Mouse (Mus musculus) left cerebral cortex, adult 9 months (tissue): ENCODE data around the gene Ptpn11.
"Not testable (repeated sequence)": the region's sequence is repeated elsewhere in the genome, so short reads cannot be mapped to it uniquely, and the experiment has no call there.

Experiments
- DNase-seq, 2 experiments: peaks; one replicate each; pipeline ENCODE4 v3.0.0; 2022; ENCODE audit warnings: low spot score in 2 of 2

Gene Ptpn11

GRCm38 (mm10) chr5:121190836-121191583 is at the start of gene Ptpn11:
Ptpn11 (minus strand) TSS chr5:121191397.
- DNase-seq, result peak in 1 of 2 experiments; percentile 72

- peak in 1 of 2 experiments; percentile 30 for DNase-seq
Observed at GRCm38 (mm10) chr5:121239846-121240245, 48.6 kb upstream of the Ptpn11 start.

DNA sequence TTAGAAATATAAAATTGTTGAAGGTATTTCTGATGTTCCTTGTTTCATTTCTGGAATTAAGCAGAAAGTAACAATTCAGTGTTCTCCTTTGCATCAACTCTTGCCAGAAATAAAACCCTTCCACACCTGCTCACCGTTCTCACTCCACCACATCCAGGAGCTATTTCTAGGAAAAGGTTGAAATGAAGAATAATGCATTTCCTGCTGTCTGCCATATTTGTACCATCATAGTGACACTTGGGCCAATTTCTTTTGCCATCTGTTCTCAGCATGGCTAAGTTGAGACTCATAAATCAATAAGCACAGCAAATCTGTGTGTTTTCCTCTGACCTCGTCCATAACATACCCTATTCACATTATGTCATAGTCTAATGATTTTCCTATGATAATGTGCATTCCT is 47.0 kb upstream of the Ptpn11 start:
- DNase-seq, result no peak

GRCm38 (mm10) chr5:121236171-121236570 is 45.0 kb upstream of the Ptpn11 start:
- peak in 1 of 2 experiments; percentile 76 for DNase-seq

- DNase-seq, result no peak
Observed at GRCm38 (mm10) chr5:121233726-121234125, 42.5 kb upstream of the Ptpn11 start.

DNA sequence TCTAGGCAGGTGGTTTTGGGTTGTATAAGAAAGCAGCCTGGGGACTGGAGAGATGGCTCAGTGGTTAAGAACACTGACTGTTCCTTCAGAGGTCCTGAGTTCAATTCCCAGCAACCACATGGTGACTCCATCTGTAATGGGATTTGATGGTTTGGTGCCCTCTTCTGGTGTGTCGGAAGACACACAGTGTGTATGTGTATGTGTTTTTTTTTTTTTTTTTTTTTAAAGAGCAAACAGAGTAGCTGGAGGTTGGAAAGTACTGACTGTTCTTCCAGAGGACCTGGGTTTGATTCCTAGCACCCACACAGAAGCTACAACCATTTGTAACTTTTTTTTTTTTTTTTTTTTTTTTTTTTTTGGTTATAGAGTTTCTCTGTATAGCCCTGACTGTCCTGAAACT is 41.6 kb upstream of the Ptpn11 start:
- no peak for DNase-seq

GRCm38 (mm10) chr5:121230811-121231210 is 39.6 kb upstream of the Ptpn11 start:
- no peak for DNase-seq

DNA sequence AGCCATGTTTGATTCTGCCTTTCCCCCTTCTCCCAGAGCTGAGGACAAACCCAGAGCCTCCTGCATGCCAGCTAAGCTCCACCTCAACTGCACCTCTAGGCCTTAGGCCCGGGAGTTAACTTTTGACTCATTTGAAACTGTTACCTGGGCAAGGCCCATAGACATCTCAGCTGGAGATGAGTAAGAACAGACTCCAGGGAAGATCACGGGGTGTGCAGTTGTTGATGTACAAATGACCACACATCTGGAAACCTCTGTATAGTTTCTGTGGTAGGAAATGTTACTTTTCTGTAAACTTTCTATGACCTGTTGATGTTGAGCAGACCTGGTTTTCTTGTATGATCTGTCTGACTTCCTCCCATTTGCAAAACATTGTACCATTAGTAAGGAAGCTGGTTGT is 38.0 kb upstream of the Ptpn11 start:
- DNase-seq, result no peak

- DNase-seq, result not testable (repeated sequence)
Observed at GRCm38 (mm10) chr5:121227330-121227729, 36.1 kb upstream of the Ptpn11 start.

GRCm38 (mm10) chr5:121226845-121227244 is 35.6 kb upstream of the Ptpn11 start:
- no peak for DNase-seq

DNA sequence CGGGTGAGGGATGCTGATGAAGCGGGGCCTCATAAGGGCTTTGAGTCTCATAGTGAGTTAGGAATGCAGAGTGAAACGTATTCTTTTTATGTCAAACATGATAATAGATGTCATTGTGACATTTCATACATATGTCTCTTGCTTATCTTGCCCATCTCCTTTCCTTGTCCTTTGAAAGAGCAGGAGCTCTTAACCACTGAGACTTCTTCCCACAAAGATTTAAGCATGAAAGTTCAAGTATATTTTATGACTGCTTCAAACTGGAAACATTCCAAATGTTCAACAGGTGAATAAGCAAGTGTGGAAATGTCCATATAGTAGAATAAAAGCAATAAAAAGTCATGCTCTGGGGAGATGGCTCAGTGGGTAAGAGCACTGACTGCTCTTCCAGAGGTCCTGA is 35.2 kb upstream of the Ptpn11 start:
- no peak for DNase-seq

DNA sequence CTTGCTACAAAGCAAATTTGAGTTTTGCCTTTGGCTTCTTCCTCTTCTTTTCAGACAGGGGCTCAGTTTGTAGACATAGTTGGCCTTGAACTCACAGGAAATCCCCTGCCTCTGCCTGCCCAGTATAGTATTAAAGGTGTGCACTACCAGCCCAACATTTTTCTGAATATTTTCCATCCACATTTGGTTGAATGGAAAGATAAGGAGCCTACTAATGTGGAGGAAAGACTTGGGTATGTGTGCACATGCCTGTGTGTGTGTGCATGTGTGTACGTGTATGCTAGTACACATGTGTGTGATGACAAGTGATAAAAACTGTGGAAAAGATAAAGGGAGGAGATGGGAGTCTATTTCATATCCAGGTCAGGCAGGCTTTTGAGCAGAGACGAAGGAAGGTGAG is 34.7 kb upstream of the Ptpn11 start:
- DNase-seq, result no peak

DNA sequence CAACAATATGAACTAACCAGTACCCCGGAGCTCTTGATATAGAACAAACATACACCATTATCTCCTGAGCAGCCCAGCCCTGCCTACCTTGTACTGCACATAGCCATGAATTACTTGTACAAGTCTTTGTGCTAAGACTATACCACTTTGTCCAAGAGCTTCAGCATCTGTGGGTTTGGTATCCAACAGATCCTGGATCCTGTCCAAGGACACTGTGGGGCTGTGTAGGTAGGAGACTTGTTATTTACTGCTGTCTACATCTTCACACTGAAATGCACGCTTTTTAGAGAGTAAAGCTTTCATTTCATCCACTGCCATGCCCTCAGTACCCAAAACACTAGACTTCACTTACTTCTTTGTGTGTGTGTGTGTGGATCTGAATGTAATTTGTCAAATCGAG is 33.7 kb upstream of the Ptpn11 start:
- DNase-seq, result no peak

GRCm38 (mm10) chr5:121224020-121224419 is 32.8 kb upstream of the Ptpn11 start:
- DNase-seq, result not testable (repeated sequence)

DNA sequence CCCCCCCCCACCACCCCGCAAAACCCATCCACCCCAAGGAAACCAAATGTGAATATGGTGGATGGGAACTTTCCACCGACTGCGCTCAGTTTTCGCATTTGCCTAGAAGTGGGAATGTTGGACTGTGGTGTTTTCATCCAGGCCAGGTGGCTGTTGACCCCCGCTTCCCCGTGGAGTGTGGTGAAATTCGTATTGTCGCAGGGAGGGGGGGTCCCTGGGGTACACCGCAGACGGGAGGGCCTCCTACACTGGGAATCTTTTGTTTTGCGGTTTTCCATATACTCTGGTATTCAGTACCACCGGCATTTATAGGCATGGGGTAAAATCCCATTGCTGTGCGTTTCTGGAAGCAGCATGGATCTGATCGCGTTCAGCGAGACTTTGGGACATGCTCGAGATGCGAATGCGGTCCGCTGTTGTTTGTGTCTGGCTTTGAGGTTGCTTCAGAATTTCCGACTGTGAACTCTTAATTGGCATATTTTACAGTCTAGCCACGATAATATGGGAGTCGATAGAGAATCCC is 30.2 kb upstream of the Ptpn11 start:
- DNase-seq, result no peak

DNA sequence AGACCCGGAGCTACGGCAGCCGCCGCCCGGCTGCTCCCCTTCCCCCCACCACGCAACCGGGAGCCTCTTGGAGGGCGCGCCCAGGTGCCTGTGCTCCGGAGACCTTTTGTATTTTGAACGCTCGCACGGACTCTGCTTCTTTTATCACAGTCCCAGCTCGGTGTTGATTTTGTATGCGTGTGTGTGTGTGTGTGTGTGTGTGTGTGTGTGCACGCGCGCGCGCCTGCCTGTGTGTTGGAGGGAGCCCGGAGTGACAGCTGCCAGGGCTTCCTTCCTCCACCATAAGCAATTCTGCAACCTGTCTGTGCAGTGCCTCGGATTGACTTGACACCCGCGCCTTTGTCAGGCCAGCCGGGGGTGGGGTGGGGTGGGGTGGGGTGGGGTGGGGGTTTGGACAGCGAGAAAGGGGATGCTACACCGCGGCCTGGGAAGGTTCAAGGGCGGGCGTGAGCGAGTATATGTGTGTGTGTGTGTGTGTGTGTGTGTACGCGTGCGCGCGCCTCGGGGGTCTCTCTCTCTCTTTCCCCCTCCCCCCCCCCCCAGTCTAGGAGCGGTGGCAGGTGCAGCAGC is 29.6 kb upstream of the Ptpn11 start:
- DNase-seq, result no peak

- peak; percentile 83 to 96 for DNase-seq
Observed at GRCm38 (mm10) chr5:121219980-121220731, 29.0 kb upstream of the Ptpn11 start, which contains the start of gene Hectd4. Hectd4 (plus strand) TSS chr5:121220219.

GRCm38 (mm10) chr5:121219190-121219589 is 28.0 kb upstream of the Ptpn11 start:
- DNase-seq, result no peak

DNA sequence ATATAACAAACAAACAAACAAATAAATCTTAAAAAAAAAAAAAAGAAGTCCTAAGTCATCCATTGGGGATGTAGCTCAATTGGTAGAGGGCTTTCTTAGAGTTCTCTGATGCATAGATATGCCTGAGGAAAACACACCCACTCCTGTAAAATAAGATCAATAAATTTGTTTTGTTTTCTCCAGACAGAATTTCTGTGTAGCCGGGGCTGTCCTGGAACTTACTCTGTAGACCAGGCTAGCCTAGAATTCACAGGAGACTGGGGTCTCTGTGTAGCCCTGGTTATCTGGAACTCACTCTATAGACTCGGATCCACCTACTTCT is 26.1 kb upstream of the Ptpn11 start:
- no peak for DNase-seq

- DNase-seq, result not testable (repeated sequence)
Observed at GRCm38 (mm10) chr5:121216584-121217312, 25.6 kb upstream of the Ptpn11 start.

DNA sequence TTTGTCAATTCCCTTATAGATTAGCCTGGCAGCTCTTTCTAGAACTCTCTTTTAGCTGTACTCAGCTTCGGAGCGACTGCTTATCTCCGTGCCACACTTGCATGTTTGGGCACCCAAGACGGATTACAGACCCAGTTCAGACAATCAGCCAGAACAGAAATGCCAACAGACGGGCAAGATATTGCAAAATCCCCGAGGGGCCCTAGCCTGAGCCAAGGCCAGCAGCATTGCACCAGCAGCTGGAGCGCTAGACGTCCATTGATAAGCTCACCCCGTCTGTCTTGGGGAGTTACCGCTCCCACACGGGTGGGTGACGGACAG is 24.9 kb upstream of the Ptpn11 start:
- no peak for DNase-seq
